Mouse (Mus musculus): ENCODE data around the gene Emsy. TPM values are rescaled to one million over a fixed set of nuclear protein-coding genes. Genes with fewer than 3 reads are reported as not detected.

Emsy gene
- 8.6 and 10.2 TPM in 2 replicates for polyA plus RNA-seq (2015; fragmentation: Nextera tagmentation; extraction: Ambion mirVana)

DNA sequence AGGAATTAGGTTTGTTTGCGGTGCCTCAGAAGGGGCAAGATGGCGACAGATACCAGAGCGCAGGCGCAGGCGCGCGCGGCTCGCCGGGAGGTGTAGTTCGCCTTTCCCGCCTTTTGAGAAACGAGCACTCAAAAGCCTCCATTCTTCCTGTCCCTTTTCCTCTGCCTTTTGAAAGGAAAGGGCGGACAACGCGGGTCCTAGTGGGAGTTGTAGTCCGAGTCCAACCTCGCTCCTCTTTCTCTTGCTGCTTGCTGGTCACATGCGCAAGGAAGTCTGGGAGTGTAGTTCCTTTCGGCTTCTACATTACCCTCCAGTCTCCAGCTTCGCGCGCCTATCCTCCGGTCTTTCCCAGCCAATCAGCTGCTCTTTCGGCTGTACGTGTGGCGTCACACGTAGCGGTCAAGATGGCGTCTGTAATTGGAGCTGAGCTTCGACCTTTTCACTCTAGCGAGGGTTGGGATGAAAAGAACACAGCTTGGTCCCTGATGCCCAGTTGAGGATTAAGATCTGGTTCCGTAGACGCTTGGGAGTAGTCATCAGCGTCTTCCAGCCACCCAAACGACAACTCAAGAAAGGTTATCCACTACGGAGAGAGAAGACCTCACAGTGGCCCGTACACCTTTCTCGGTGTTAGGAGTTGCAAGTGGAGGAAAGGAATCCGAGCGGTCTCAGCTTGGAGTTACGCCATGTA, at the start of gene Emsy:
TSS of gene Emsy (minus strand) at position 253 of the 691 bp plus-strand sequence.
- no peaks in the 10 kb centered on the region for H3K36me3 ChIP-seq (ENCODE audit: insufficient read depth, low read length)
- peak; percentile 100 for DNase-seq (ENCODE audit: low spot score)
- H3K9ac ChIP-seq (replicated peaks; ENCODE audit: low read depth) = peak within 1 kb of the TSS; percentile 77
- H3K27me3 ChIP-seq (replicated peaks; ENCODE audit: insufficient read depth, low read length) = no peaks in the 10 kb centered on the region
- TF ChIP-seq CTCF (IDR thresholded peaks at IDR 0.05) (no peak), EP300 (IDR thresholded peaks at IDR 0.05) (no peak)
- WGBS = under 1% methylated on average over 40 of the region's 42 CpGs
- peak within 1 kb of the TSS; percentile 95 for H3K4me3 ChIP-seq (ENCODE audit: low read depth, low read length)
- peak; percentile 96 for ATAC-seq
- H3K4me2 ChIP-seq (replicated peaks; ENCODE audit: low read depth, low read length) = peak within 1 kb of the TSS; percentile 80
- H3K27ac ChIP-seq (ENCODE audit: low read length) = peak within 1 kb of the TSS; percentile 97
- peaks cover 7% of the 10 kb centered on the region; the same call in 1 of the 2 replicates for H3K4me1 ChIP-seq (ENCODE audit: insufficient read depth, low read depth, low read length)
- no peaks in the 10 kb centered on the region for H3K9me3 ChIP-seq (ENCODE audit: low read length)

DNA sequence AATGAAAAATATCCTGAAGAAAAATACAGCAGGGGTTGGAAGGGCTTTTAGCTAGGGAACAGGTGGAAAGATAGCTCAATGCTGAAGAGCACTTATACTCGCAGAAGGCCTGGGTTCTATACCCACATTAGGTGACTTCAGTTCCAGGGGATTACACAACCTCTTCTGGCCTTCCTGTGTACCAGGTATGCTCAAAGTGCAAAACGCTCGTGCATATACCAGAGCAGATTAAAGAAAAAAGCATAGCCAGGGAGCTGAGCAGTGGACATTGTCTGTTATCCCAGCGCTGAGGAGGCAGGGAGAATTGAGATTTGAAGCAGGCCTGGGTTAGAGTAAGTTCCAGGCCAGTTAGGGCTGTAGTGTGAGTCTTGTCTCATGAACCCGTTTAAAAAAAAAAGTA, 47.7 kb upstream of the Emsy start:
- ATAC-seq = no peak
- TF ChIP-seq EP300 (IDR thresholded peaks at IDR 0.05) (no peak), CTCF (IDR thresholded peaks at IDR 0.05) (no peak)
- 39% methylated on average over 5 of the region's 5 CpGs for WGBS

DNA sequence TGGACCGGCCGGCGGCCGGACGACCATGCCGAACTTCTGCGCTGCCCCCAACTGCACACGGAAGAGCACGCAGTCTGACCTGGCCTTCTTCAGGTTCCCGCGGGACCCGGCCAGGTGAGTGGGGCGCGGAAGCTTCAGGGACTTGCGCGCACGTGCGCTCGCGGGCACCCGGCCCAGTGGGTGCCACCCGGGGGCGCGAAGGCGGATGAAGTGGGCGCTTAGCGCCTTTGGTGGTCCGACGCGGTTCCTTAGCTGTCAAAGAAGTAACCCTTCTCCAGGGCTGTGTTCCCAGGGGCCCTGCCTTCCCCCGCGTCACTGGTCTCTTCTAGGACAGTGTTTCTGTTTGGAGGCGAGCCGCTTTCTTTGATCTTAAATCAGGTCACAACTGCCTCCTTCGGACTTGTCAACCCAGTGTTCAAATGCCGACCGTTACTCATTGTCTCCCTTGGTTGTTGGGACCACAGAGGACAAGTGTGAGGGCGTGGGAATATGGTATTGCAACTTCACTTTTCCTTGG, 46.8 kb upstream of the Emsy start:
- ATAC-seq = no peak
- DNase-seq (ENCODE audit: low spot score) = peak; percentile 66
- Histone ChIP-seq H3K9ac (replicated peaks; ENCODE audit: low read depth) (peak overlapping the region; percentile 96), H3K9me3 (ENCODE audit: low read length) (no peaks in the 10 kb centered on the region), H3K27me3 (replicated peaks; ENCODE audit: insufficient read depth, low read length) (no peaks in the 10 kb centered on the region), H3K4me3 (ENCODE audit: low read depth, low read length) (peak overlapping the region; percentile 90), H3K36me3 (ENCODE audit: insufficient read depth, low read length) (no peaks in the 10 kb centered on the region), H3K4me2 (replicated peaks; ENCODE audit: low read depth, low read length) (peak overlapping the region; percentile 78), H3K27ac (ENCODE audit: low read length) (peak overlapping the region; percentile 93), H3K4me1 (ENCODE audit: insufficient read depth, low read depth, low read length) (peaks cover 9% of the 10 kb centered on the region; the same call in 1 of the 2 replicates)
- under 1% methylated on average over 32 of the region's 38 CpGs for WGBS
- TF ChIP-seq CTCF (IDR thresholded peaks at IDR 0.05) (no peak), EP300 (IDR thresholded peaks at IDR 0.05) (no peak)

More for the DNA sequence above, 47.7 kb upstream of the Emsy start:
- H3K9ac ChIP-seq (replicated peaks; ENCODE audit: low read depth) = peak overlapping the region; percentile 96
- no peak for DNase-seq (ENCODE audit: low spot score)
- H3K9me3 ChIP-seq (ENCODE audit: low read length) = no peaks in the 10 kb centered on the region
- no peaks in the 10 kb centered on the region for H3K36me3 ChIP-seq (ENCODE audit: insufficient read depth, low read length)
- peak overlapping the region; percentile 78 for H3K4me2 ChIP-seq (replicated peaks; ENCODE audit: low read depth, low read length)
- no peak overlapping the region for H3K27ac ChIP-seq (ENCODE audit: low read length)
- H3K4me3 ChIP-seq (ENCODE audit: low read depth, low read length) = no peak overlapping the region
- peaks cover 9% of the 10 kb centered on the region; the same call in 1 of the 2 replicates for H3K4me1 ChIP-seq (ENCODE audit: insufficient read depth, low read depth, low read length)
- H3K27me3 ChIP-seq (replicated peaks; ENCODE audit: insufficient read depth, low read length) = no peaks in the 10 kb centered on the region

DNA sequence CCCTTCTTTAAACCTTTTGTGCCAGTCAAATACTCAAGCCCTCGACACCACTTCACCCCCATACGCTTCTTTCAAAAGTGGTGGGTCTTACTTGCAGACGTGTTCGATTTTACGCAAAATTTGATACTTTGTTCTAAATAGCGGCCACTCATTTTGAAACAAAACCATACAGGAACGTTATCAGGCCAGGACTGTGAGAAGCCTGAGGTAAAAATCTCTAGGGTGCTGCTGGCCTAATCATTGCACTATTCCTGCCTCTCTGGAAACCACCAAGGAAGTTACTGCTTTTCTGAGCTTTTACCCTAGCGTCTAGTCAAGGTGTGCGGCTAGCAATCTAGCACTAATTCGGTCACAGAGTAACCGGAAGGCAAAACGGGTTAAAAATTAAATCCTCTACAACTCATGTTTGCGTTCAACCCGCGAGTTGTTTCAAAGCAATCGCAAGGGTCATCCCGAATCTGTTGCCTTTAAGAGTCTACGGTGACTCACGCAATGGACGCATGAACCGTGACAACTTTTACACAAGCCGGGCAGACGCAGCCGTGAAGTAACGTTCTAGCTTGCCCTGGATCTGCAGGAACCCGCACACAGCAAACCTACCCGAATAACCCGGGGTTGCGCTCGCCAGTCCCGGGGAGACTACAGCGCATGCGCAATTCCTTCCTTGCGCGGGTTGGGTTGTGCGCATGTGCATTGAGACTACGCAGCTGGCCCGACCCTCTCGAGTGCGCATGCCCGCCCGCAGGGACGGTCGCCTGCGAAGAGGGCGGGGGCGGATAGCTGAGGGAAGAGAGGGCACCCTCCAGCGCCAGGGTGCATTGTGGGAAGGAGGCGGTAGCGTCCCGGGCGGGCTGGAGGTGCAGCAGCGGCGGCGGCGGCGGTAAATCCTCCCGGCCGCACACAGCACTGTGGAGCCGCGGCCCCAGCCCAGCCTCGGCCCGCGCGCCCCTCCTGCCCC, 46.0 kb upstream of the Emsy start, which contains the start of gene Thap12:
TSS of gene Thap12 (plus strand) at position 821 of the 958 bp plus-strand sequence.
- H3K36me3 ChIP-seq (ENCODE audit: insufficient read depth, low read length) = no peaks in the 10 kb centered on the region
- ATAC-seq (peak; percentile 99), DNase-seq (ENCODE audit: low spot score) (peak; percentile 100)
- TF ChIP-seq CTCF (IDR thresholded peaks at IDR 0.05) = peak; percentile 63
- no peak for TF ChIP-seq EP300 (IDR thresholded peaks at IDR 0.05)
- H3K4me1 ChIP-seq (ENCODE audit: insufficient read depth, low read depth, low read length) = peaks cover 9% of the 10 kb centered on the region; the same call in 1 of the 2 replicates
- peak within 1 kb of the TSS; percentile 78 for H3K4me2 ChIP-seq (replicated peaks; ENCODE audit: low read depth, low read length)
- peak within 1 kb of the TSS; percentile 90 for H3K4me3 ChIP-seq (ENCODE audit: low read depth, low read length)
- H3K27ac ChIP-seq (ENCODE audit: low read length) = peak within 1 kb of the TSS; percentile 93
- 2% methylated on average over 53 of the region's 65 CpGs for WGBS
- no peaks in the 10 kb centered on the region for H3K9me3 ChIP-seq (ENCODE audit: low read length)
- no peaks in the 10 kb centered on the region for H3K27me3 ChIP-seq (replicated peaks; ENCODE audit: insufficient read depth, low read length)
- H3K9ac ChIP-seq (replicated peaks; ENCODE audit: low read depth) = peak within 1 kb of the TSS; percentile 96

DNA sequence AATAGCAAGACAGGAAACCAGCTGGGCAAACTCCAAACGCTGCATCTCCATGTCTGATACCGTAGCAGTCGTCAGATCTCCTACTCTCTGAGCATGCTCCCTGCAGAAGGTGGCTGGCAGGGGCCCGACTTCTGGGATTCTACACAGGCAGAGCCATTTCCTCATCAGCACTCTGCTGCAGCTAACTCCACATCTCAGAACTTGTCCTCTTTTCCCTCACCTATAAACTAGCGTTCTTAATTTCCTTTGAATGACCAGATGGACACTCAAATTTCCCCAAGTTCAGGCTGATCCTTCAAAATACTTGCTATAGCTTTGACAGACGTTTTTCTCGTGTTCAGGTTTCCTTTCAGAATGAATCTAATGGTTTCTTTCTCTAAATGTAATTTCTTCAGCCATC, 45.2 kb upstream of the Emsy start:
- Histone ChIP-seq H3K9ac (replicated peaks; ENCODE audit: low read depth) (peak overlapping the region; percentile 54), H3K4me2 (replicated peaks; ENCODE audit: low read depth, low read length) (peak overlapping the region; percentile 66), H3K27me3 (replicated peaks; ENCODE audit: insufficient read depth, low read length) (no peaks in the 10 kb centered on the region), H3K4me3 (ENCODE audit: low read depth, low read length) (peak overlapping the region; percentile 90), H3K36me3 (ENCODE audit: insufficient read depth, low read length) (no peaks in the 10 kb centered on the region), H3K4me1 (ENCODE audit: insufficient read depth, low read depth, low read length) (peaks cover 9% of the 10 kb centered on the region; the same call in 1 of the 2 replicates), H3K9me3 (ENCODE audit: low read length) (no peaks in the 10 kb centered on the region), H3K27ac (ENCODE audit: low read length) (peak overlapping the region; percentile 85; the same call in 1 of the 2 replicates)
- 11% methylated on average over 7 of the region's 7 CpGs for WGBS
- no peak for DNase-seq (ENCODE audit: low spot score)
- no peak for TF ChIP-seq EP300 (IDR thresholded peaks at IDR 0.05)
- no peak for TF ChIP-seq CTCF (IDR thresholded peaks at IDR 0.05)
- no peak for ATAC-seq
